Mouse (Mus musculus) liver, embryonic 14.5 days (tissue): ENCODE results near the gene Slc35a1. TPM values are rescaled to one million over a fixed set of nuclear protein-coding genes. Genes with fewer than 3 reads are reported as not detected.

Source experiments
- ATAC-seq: fragments of 200-750 bp; cut with Nextera tagmentation; 2 replicates; pipeline ENCODE4 v1.8.0; 2017; ENCODE audit warnings: moderate number of reproducible peaks, mild to moderate bottlenecking, moderate library complexity; ENCODE audit not compliant: insufficient read depth
- DNase-seq, 3 experiments: peaks; one replicate each; pipeline ENCODE4 v3.0.0-alpha.2; 2012 to 2013; ENCODE audit warnings: low read depth in 3 of 3, low spot score in 3 of 3
- H3K27ac ChIP-seq: fragments of 300-500 bp; sonication (generic); 2 replicates; pipeline ENCODE4 v1.5.1; 2014; ENCODE audit warnings: moderate library complexity, mild to moderate bottlenecking, control low read depth, inconsistent platforms
- H3K27me3 ChIP-seq: fragments of 300-500 bp; sonication (generic); 2 replicates; pipeline ENCODE4 v1.6.1; 2014; ENCODE audit warnings: mild to moderate bottlenecking, low read length, moderate library complexity; ENCODE audit not compliant: control insufficient read depth, insufficient read depth
- H3K36me3 ChIP-seq: fragments of 300-500 bp; sonication (generic); replicated peaks from 2 replicates; pipeline ENCODE4 v1.6.1; 2014; ENCODE audit warnings: low read depth; ENCODE audit not compliant: control insufficient read depth, insufficient read depth
- H3K4me1 ChIP-seq, 2 experiments: fragments of 200-500 bp in 1 of 2; fragments of 300-500 bp in 1 of 2; sonication (generic) in 1 of 2; replicated peaks; 2 replicates each; pipeline ENCODE4 v1.6.1; 2012 to 2014; ENCODE audit warnings: antibody characterized with exemption in 1 of 2, inconsistent platforms in 1 of 2, low read length in 1 of 2; ENCODE audit not compliant: control insufficient read depth in 2 of 2, insufficient read depth in 2 of 2
- H3K4me2 ChIP-seq: fragments of 300-500 bp; sonication (generic); 2 replicates; pipeline ENCODE4 v1.6.1; 2014; ENCODE audit warnings: low read depth, mild to moderate bottlenecking, control low read depth, moderate library complexity
- H3K4me3 ChIP-seq, 2 experiments: fragments of 200-500 bp in 1 of 2; fragments of 300-500 bp in 1 of 2; sonication (generic) in 1 of 2; 2 replicates each; pipeline ENCODE4 v1.5.1; 2012 to 2014; ENCODE audit warnings: low read depth in 2 of 2, low read length in 2 of 2, mild to moderate bottlenecking in 2 of 2, control low read depth in 1 of 2, inconsistent platforms in 1 of 2, moderate library complexity in 1 of 2; ENCODE audit not compliant: insufficient read depth in 1 of 2
- H3K9ac ChIP-seq: fragments of 300-500 bp; sonication (generic); replicated peaks from 2 replicates; pipeline ENCODE4 v1.6.1; 2014; ENCODE audit warnings: mild to moderate bottlenecking, control low read depth, moderate library complexity
- H3K9me3 ChIP-seq: fragments of 300-500 bp; sonication (generic); 2 replicates; pipeline ENCODE4 v1.6.1; 2016; ENCODE audit warnings: low read length, mixed read lengths; ENCODE audit not compliant: control insufficient read depth
- CTCF ChIP-seq: IDR thresholded peaks from 2 replicates; pipeline ENCODE4 v1.5.1; 2016; ENCODE audit warnings: antibody characterized with exemption, low read depth, control low read depth
- EP300 ChIP-seq: IDR thresholded peaks from 2 replicates; pipeline ENCODE4 v1.6.1; 2016; ENCODE audit warnings: antibody characterized with exemption, low read depth
- WGBS: fragments of 180-500 bp; shearing (Covaris S2); extraction: QIAGEN DNeasy Blood & Tissue Kit; methylation state at CpG from one replicate; pipeline ENCODE4 v1.1.7; 2014; ENCODE audit not compliant: insufficient replicate concordance; 5-methylcytosine and 5-hydroxymethylcytosine counted together
- polyA plus RNA-seq, 2 experiments: library from polyadenylated mRNA; depleted of rRNA in 1 of 2; stranded (reverse) in 1 of 2; unstranded in 1 of 2; fragments of >200 nt; fragmentation: Nextera tagmentation in 1 of 2; extraction: Ambion mirVana in 1 of 2; gene quantifications; 2 replicates each; pipeline versions ENCODE4 v1.2.1 to v1.2.3; 2012 to 2014

The Slc35a1 gene
- polyA plus RNA-seq, 2 experiments = 8.3 to 9.4 TPM

DNA sequence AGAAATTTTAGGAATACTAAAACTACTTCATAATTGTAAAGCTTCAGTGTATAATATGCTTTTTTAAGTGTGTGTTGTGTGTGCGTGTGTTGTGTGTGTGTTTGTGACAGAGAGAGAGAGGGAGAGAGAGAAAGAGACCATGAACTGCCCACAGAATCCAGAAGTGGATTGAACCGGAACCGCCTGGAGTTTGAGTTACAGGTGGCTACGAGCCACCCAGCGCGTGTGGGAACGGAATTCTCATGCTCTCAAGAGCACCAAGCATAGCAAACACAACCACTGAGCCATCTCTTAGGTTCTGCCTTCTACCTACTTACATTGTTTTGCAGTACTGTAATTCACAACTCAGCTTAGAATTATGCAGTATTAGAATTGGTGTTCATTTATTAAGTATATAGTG, 53.1 kb downstream of the Slc35a1 start:
- 82% methylated on average over 7 of the region's 7 CpGs for WGBS
- DNase-seq = no peak
- H3K9me3 ChIP-seq = no peaks in the 10 kb centered on the region
- H3K36me3 ChIP-seq = no peaks in the 10 kb centered on the region; the same call in none of the 2 replicates
- H3K27me3 ChIP-seq = no peaks in the 10 kb centered on the region
- ATAC-seq = no peak
- H3K4me2 ChIP-seq = no peak overlapping the region
- TF ChIP-seq CTCF = no peak
- no peak for TF ChIP-seq EP300
- no peak overlapping the region for H3K27ac ChIP-seq
- H3K9ac ChIP-seq = no peak overlapping the region
- no peak overlapping the region for H3K4me3 ChIP-seq
- no peaks in the 10 kb centered on the region for H3K4me1 ChIP-seq

DNA sequence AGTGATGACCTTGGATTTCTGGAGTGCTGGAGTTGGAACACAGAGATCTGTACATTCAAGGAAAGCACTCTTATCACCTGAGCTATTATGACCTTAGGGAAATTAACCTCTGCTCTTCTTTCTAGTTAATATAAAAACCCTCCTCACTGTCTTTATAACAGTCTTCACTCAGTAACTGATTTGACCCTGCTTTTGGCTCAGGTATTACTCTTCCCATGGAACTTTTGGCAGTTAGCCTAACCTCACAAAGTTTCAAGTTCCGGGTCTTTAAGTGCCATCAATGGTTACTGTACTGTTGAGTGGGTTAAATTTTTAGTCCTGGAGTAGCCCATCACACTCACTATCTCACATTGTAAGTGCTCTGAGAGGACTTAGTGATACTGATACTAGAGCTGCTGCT, 57.3 kb downstream of the Slc35a1 start:
- Histone ChIP-seq H3K27ac (no peak overlapping the region), H3K4me3 (no peak overlapping the region), H3K9ac (no peak overlapping the region), H3K27me3 (no peaks in the 10 kb centered on the region), H3K4me1 (no peaks in the 10 kb centered on the region), H3K9me3 (no peaks in the 10 kb centered on the region), H3K4me2 (no peak overlapping the region), H3K36me3 (no peaks in the 10 kb centered on the region; the same call in none of the 2 replicates)
- WGBS = 68% methylated on average over 1 of the region's 1 CpGs
- no peak for TF ChIP-seq CTCF
- no peak for TF ChIP-seq EP300
- no peak for ATAC-seq
- DNase-seq = no peak

DNA sequence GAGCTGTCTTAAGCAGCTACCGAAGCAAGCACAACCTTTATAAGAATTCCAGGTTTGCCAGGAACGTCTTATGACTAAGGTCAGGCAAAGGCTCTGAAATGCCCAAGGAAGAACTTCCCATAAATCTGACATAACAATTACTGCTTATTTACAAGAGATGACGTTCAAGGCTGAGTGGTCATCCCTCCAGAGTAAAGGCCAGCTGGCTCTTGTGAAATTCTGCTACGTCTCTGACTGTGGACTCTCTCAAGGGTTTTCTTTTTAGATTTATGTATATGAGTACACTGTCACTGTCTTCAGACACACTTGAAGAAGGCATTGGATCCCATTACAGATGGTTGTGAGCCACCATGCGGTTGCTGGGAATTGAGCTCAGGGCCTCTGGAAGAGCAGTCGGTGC, 60.8 kb downstream of the Slc35a1 start:
- Histone ChIP-seq H3K4me1 (no peaks in the 10 kb centered on the region), H3K27ac (no peak overlapping the region), H3K4me2 (no peak overlapping the region), H3K9me3 (no peaks in the 10 kb centered on the region), H3K36me3 (no peaks in the 10 kb centered on the region; the same call in 1 of the 2 replicates), H3K27me3 (no peaks in the 10 kb centered on the region), H3K9ac (no peak overlapping the region), H3K4me3 (no peak overlapping the region)
- 83% methylated on average over 6 of the region's 6 CpGs for WGBS
- DNase-seq (no peak), ATAC-seq (no peak)
- TF ChIP-seq CTCF = no peak
- no peak for TF ChIP-seq EP300

DNA sequence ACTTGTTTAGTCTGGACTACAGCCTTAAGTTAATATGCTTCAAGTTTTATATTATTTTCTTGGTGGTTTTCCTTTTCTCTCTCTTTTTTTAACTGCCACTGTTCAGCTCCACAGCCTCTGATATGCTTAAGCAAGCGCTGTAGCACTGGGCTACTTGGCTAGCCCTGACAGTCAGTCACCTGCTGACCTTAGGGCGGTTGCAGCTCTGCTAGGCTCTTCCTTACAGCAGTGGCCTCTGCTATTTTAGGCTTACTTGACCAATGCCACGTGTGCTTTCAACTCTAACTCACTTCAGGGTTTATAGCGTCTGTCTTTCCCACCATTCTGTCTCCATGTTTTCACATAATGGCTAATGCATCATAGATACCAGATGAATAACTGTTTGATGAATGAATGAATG, 61.7 kb downstream of the Slc35a1 start:
- WGBS = 73% methylated on average over 4 of the region's 4 CpGs
- TF ChIP-seq CTCF = no peak
- no peak for TF ChIP-seq EP300
- Histone ChIP-seq H3K9ac (no peak overlapping the region), H3K4me3 (no peak overlapping the region), H3K36me3 (no peaks in the 10 kb centered on the region; the same call in 1 of the 2 replicates), H3K4me2 (no peak overlapping the region), H3K27ac (no peak overlapping the region), H3K9me3 (no peaks in the 10 kb centered on the region), H3K4me1 (no peaks in the 10 kb centered on the region), H3K27me3 (no peaks in the 10 kb centered on the region)
- ATAC-seq = no peak
- DNase-seq = no peak

DNA sequence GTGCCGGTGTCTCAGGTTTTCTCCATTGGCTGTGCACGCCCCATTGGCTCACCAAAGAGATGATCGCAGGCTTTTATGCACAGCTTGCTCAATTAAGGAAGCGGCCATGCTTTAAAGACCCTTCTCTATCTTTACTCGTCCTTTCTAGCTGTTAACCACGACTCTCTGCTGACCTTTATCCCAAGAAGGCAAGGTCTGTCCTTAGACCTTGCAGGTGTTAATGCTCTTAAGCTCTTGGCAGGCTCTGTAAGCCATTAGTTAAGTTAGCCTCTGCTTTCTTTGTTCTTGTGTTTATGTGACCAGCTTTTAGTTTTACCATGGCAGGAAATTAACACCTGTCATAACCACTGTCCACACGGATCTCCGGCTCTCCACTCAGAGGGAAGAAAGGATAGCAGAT, 71.1 kb downstream of the Slc35a1 start:
- TF ChIP-seq EP300 = no peak
- no peak for TF ChIP-seq CTCF
- Histone ChIP-seq H3K4me2 (peak overlapping the region; percentile 83), H3K9me3 (no peaks in the 10 kb centered on the region), H3K4me1 (peaks cover 14 to 18% of the 10 kb centered on the region in 2 experiments), H3K27ac (no peak overlapping the region), H3K36me3 (no peaks in the 10 kb centered on the region), H3K4me3 (peak overlapping the region; percentile 80 to 86; a peak in 3 of 4 replicates), H3K27me3 (no peaks in the 10 kb centered on the region), H3K9ac (peak overlapping the region; percentile 94)
- 50% methylated on average over 8 of the region's 8 CpGs for WGBS
- ATAC-seq (no peak), DNase-seq (no peak)
